8 mouse cellular contexts compared by ENCODE assay signal in the genomic region with DNA sequence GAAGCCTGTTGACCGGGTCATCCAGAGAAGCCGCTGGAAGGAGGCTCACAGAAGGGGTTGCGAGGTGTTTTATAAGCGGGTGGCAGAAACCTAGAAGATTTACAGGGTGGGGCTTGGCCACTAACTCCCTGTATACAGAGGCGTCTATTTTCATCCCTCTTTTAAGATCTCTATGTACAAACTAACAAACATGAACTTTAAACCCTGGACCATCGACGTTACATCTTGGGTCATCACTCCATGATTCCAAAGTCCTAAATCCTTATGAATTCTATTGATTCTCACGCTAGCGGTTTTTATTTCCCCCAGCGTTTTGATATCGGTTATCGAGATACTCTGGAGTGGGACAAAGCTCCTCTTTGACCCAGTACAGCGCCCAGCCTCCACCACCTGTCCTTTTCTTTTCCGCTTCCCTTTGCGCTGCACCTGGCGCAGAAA. TPM values are rescaled to one million over a fixed set of nuclear protein-coding genes. Genes with fewer than 3 reads are reported as not detected.
DNase-seq lines count a peak whose midpoint lies in the region; ATAC-seq and TF ChIP-seq lines count a peak whose summit lies in the region.

No protein-coding gene starts in this region.

- no peak overlapping the region for H3K27ac ChIP-seq in heart, postnatal 0 days (ENCODE audit: low read depth)

- TF ChIP-seq CTCF in heart, postnatal 0 days (IDR thresholded peaks at IDR 0.05; ENCODE audit: low read depth) = no peak
- TF ChIP-seq CTCF in Patski (IDR thresholded peaks at IDR 0.05) = no peak

- intact Hi-C loops in heart, postnatal 25 days (cut with DNase I) = no loop called here

- WGBS in heart, postnatal 0 days = 12% methylated on average over 16 of the region's 16 CpGs

- peaks cover 6% of the 10 kb centered on the region; the same call in 1 of the 2 replicates for H3K4me1 ChIP-seq in heart, postnatal 0 days (ENCODE audit: control insufficient read depth, insufficient read depth)

- H3K4me3 ChIP-seq in heart, postnatal 0 days (ENCODE audit: low read depth, low read length) = peak overlapping the region; percentile 64

- DNase-seq in heart, postnatal 0 days (ENCODE audit: low spot score) = no peak
- DNase-seq in heart, postnatal 25 days (ENCODE audit: low spot score) = no peak
- DNase-seq in Patski (ENCODE audit: low read depth, low spot score) = no peak
- DNase-seq in forelimb bud, embryonic 11.5 days (ENCODE audit: low read depth, low spot score) = peak; percentile 14
- DNase-seq in spleen, postnatal 14 days (ENCODE audit: low spot score in 2 of 2) = no peak
- no peak for DNase-seq in urinary bladder, postnatal 4 days (ENCODE audit: low spot score in 2 of 2)
- no peak for DNase-seq in layer of hippocampus, postnatal 36 days

- in situ Hi-C loops in Patski (cut with MboI; ENCODE audit: low pct_unique_long_range_greater_than_20kb) = no loop called here

- ATAC-seq in heart, postnatal 0 days (ENCODE audit: insufficient read depth, low read depth) = no peak
- peak; percentile 31 for ATAC-seq in Patski
- ATAC-seq in megakaryocyte progenitor cell, adult 5-6 weeks (replicated peaks; ENCODE audit: poor library complexity) = 0 out of 2 replicates have a peak, but pooled peaks have one; percentile 4

- H3K27me3 ChIP-seq in heart, postnatal 0 days (ENCODE audit: control insufficient read depth, insufficient read depth, low read length) = peaks cover 40% of the 10 kb centered on the region
- H3K27me3 ChIP-seq in Patski = no peaks in the 10 kb centered on the region

- no peaks in the 10 kb centered on the region for H3K9me3 ChIP-seq in heart, postnatal 0 days (replicated peaks; ENCODE audit: control insufficient read depth, low read length)

- H3K4me2 ChIP-seq in heart, postnatal 0 days (ENCODE audit: low read depth, low read length) = peak overlapping the region; percentile 99

- CTCF ChIA-PET in Patski (lab: Charles Lee) = no interaction called here

- POLR2A ChIA-PET in Patski (lab: Charles Lee) = no interaction called here

- TF ChIP-seq EP300 in heart, postnatal 0 days (IDR thresholded peaks at IDR 0.05; ENCODE audit: low read depth) = no peak

- no peaks in the 10 kb centered on the region for H3K36me3 ChIP-seq in heart, postnatal 0 days (replicated peaks; ENCODE audit: control insufficient read depth, insufficient read depth, low read length)

- H3K9ac ChIP-seq in heart, postnatal 0 days (replicated peaks; ENCODE audit: low read depth, low read length) = 0 out of 2 replicates have a peak overlapping the region, but pooled peaks have one; percentile 55

RNA-seq across cellular contexts. Expression of gene Faah, which starts 0.8 kb away (rescaled TPM):
- 0.80 and 3.3 TPM in 2 replicates for total RNA-seq in heart, postnatal 0 days (2014; rRNA removed; ENCODE audit: low replicate concordance)
- 0.61 and 0.65 TPM in 2 replicates for polyA plus RNA-seq in heart, postnatal 0 days (2015; fragmentation: Nextera tagmentation; extraction: Ambion mirVana)
- total RNA-seq in heart, postnatal 25 days (2021) = under 1 TPM; 0.13 to 0.17 TPM
- polyA plus RNA-seq in Patski (2021) = 3.4 TPM
- 0.83 and 1.2 TPM in 2 replicates for total RNA-seq in megakaryocyte progenitor cell, adult 5-6 weeks (2015)
- total RNA-seq in megakaryocyte progenitor cell, adult 5-6 weeks (2017) = 0.58 and 1.7 TPM in 2 replicates
- 100 to 1,000 TPM; 144 to 145 TPM for total RNA-seq in layer of hippocampus, postnatal 36 days (2021)

RNA-seq across cellular contexts. Expression of gene Nsun4, which starts 36.8 kb away (rescaled TPM):
- total RNA-seq in heart, postnatal 0 days (2014; rRNA removed; ENCODE audit: low replicate concordance) = 43.5 and 54.8 TPM in 2 replicates
- 33.9 and 34.2 TPM in 2 replicates for polyA plus RNA-seq in heart, postnatal 0 days (2015; fragmentation: Nextera tagmentation; extraction: Ambion mirVana)
- 10 to 100 TPM; 24.5 to 27.9 TPM for total RNA-seq in heart, postnatal 25 days (2021)
- polyA plus RNA-seq in Patski (2021) = 7.2 TPM
- total RNA-seq in megakaryocyte progenitor cell, adult 5-6 weeks (2015) = 8.2 and 8.9 TPM in 2 replicates
- total RNA-seq in megakaryocyte progenitor cell, adult 5-6 weeks (2017) = 8.7 and 8.9 TPM in 2 replicates
- total RNA-seq in layer of hippocampus, postnatal 36 days (2021) = 10 to 100 TPM in 1 of 2 experiments, 1 to 10 TPM in 1; 8.8 to 10.8 TPM

RNA-seq across cellular contexts. Expression of gene Uqcrh, which starts 58.0 kb away (rescaled TPM):
- 1,024 and 1,032 TPM in 2 replicates for total RNA-seq in heart, postnatal 0 days (2014; rRNA removed; ENCODE audit: low replicate concordance)
- polyA plus RNA-seq in heart, postnatal 0 days (2015; fragmentation: Nextera tagmentation; extraction: Ambion mirVana) = 2,231 and 2,302 TPM in 2 replicates
- 1,000 to 10,000 TPM; 1,988 to 2,066 TPM for total RNA-seq in heart, postnatal 25 days (2021)
- polyA plus RNA-seq in Patski (2021) = 441 TPM
- total RNA-seq in megakaryocyte progenitor cell, adult 5-6 weeks (2015) = 497 and 547 TPM in 2 replicates
- total RNA-seq in megakaryocyte progenitor cell, adult 5-6 weeks (2017) = 395 and 400 TPM in 2 replicates
- total RNA-seq in layer of hippocampus, postnatal 36 days (2021) = 100 to 1,000 TPM; 413 to 440 TPM

RNA-seq across cellular contexts. Expression of gene Lrrc41, which starts 58.2 kb away (rescaled TPM):
- total RNA-seq in heart, postnatal 0 days (2014; rRNA removed; ENCODE audit: low replicate concordance) = 69.4 and 85.5 TPM in 2 replicates
- 32.2 and 35.9 TPM in 2 replicates for polyA plus RNA-seq in heart, postnatal 0 days (2015; fragmentation: Nextera tagmentation; extraction: Ambion mirVana)
- 10 to 100 TPM; 24.6 to 29.4 TPM for total RNA-seq in heart, postnatal 25 days (2021)
- 58.3 TPM for polyA plus RNA-seq in Patski (2021)
- total RNA-seq in megakaryocyte progenitor cell, adult 5-6 weeks (2015) = 19.9 and 22.1 TPM in 2 replicates
- 16.1 and 23.7 TPM in 2 replicates for total RNA-seq in megakaryocyte progenitor cell, adult 5-6 weeks (2017)
- 10 to 100 TPM; 40.1 to 42.5 TPM for total RNA-seq in layer of hippocampus, postnatal 36 days (2021)

Comparison
In these comparisons a context has a peak if more than half of its experiments do, and no peak if none do; other contexts are left out.
1. RNA of gene Faah, which starts 0.8 kb away (total RNA-seq): 144 to 145 TPM in layer of hippocampus, postnatal 36 days; 0.58 to 1.7 TPM in megakaryocyte progenitor cell, adult 5-6 weeks, 0.80 to 3.3 TPM in heart, postnatal 0 days and 0.13 to 0.17 TPM in heart, postnatal 25 days; every median in the first group is over 10 times any median in the second.